ENCODE assay signal across 17 mouse cellular contexts in genomic region chr3:51357078-51357477, GRCm38 (mm10). TPM values are rescaled to one million over a fixed set of nuclear protein-coding genes. Genes with fewer than 3 reads are reported as not detected.
A peak's percentile ranks its signal among the peaks of the same experiment; 100 is the strongest.
DNase-seq lines count a peak whose midpoint lies in the region; ATAC-seq and TF ChIP-seq lines count a peak whose summit lies in the region.
"Had no signal": no experiment of that assay in that cellular context is flagged by ENCODE, and none has a peak within 500 bp of the region (broad histone marks: within the 10 kb centered on the region; RNA-seq: fewer than 3 reads in every experiment).

No protein-coding gene starts in this region.

- peak overlapping the region; percentile 6; the same call in 1 of the 2 replicates for H3K27ac ChIP-seq in heart, embryonic 15.5 days
- no peak overlapping the region for H3K27ac ChIP-seq in lung, postnatal 0 days (ENCODE audit: low read length)
- no peak overlapping the region for H3K27ac ChIP-seq in embryonic facial prominence, embryonic 13.5 days
- H3K27ac ChIP-seq in liver, embryonic 15.5 days (replicated peaks), result peak overlapping the region; percentile 57
- no peak overlapping the region for H3K27ac ChIP-seq in hindbrain, embryonic 14.5 days
- H3K27ac ChIP-seq: midbrain, embryonic 13.5 days had no signal

- H3K27me3 ChIP-seq in heart, embryonic 15.5 days, result no peaks in the 10 kb centered on the region
- H3K27me3 ChIP-seq in lung, postnatal 0 days (replicated peaks; ENCODE audit: insufficient read depth, low read length), result no peaks in the 10 kb centered on the region
- no peaks in the 10 kb centered on the region for H3K27me3 ChIP-seq in embryonic facial prominence, embryonic 13.5 days
- H3K27me3 ChIP-seq in liver, embryonic 15.5 days, result no peaks in the 10 kb centered on the region
- peaks cover 24% of the 10 kb centered on the region for H3K27me3 ChIP-seq in hindbrain, embryonic 14.5 days (ENCODE audit: control insufficient read depth, insufficient read depth, low read length)

- no peak overlapping the region for H3K9ac ChIP-seq in heart, embryonic 15.5 days
- H3K9ac ChIP-seq in lung, postnatal 0 days (replicated peaks; ENCODE audit: low read depth), result no peak overlapping the region
- H3K9ac ChIP-seq in embryonic facial prominence, embryonic 13.5 days, result no peak overlapping the region
- H3K9ac ChIP-seq in liver, embryonic 15.5 days, result no peak overlapping the region
- H3K9ac ChIP-seq in hindbrain, embryonic 14.5 days, result no peak overlapping the region
- H3K9ac ChIP-seq: midbrain, embryonic 13.5 days had no signal

- H3K36me3 ChIP-seq in heart, embryonic 15.5 days, result no peaks in the 10 kb centered on the region
- H3K36me3 ChIP-seq in lung, postnatal 0 days (ENCODE audit: insufficient read depth, low read length), result no peaks in the 10 kb centered on the region
- H3K36me3 ChIP-seq in embryonic facial prominence, embryonic 13.5 days, result no peaks in the 10 kb centered on the region
- no peaks in the 10 kb centered on the region for H3K36me3 ChIP-seq in liver, embryonic 15.5 days (replicated peaks)
- H3K36me3 ChIP-seq in hindbrain, embryonic 14.5 days (replicated peaks; ENCODE audit: control insufficient read depth, insufficient read depth), result no peaks in the 10 kb centered on the region
- H3K36me3 ChIP-seq: G1E; midbrain, embryonic 13.5 days had no signal

- no peaks in the 10 kb centered on the region for H3K9me3 ChIP-seq in heart, embryonic 15.5 days (replicated peaks)
- no peaks in the 10 kb centered on the region for H3K9me3 ChIP-seq in lung, postnatal 0 days (ENCODE audit: low read length)
- H3K9me3 ChIP-seq in embryonic facial prominence, embryonic 13.5 days, result no peaks in the 10 kb centered on the region
- H3K9me3 ChIP-seq in liver, embryonic 15.5 days (replicated peaks), result no peaks in the 10 kb centered on the region
- H3K9me3 ChIP-seq in hindbrain, embryonic 14.5 days (ENCODE audit: control insufficient read depth, low read length), result no peaks in the 10 kb centered on the region
- H3K9me3 ChIP-seq: midbrain, embryonic 13.5 days had no signal

- TF ChIP-seq EP300 in lung, postnatal 0 days (IDR thresholded peaks at IDR 0.05), result no peak

- WGBS in heart, embryonic 15.5 days, result 17% methylated on average over 5 of the region's 5 CpGs
- 29% methylated on average over 5 of the region's 5 CpGs for WGBS in lung, postnatal 0 days
- 45% methylated on average over 5 of the region's 5 CpGs for WGBS in embryonic facial prominence, embryonic 13.5 days
- WGBS in liver, embryonic 15.5 days (ENCODE audit: insufficient replicate concordance), result 22% methylated on average over 5 of the region's 5 CpGs
- WGBS in hindbrain, embryonic 14.5 days, result 51% methylated on average over 5 of the region's 5 CpGs

- TF ChIP-seq CTCF in lung, postnatal 0 days (IDR thresholded peaks at IDR 0.05), result no peak

- no peak for DNase-seq in heart, postnatal 4 days
- peak; percentile 14 for DNase-seq in lung, postnatal 0 days (ENCODE audit: low spot score)
- DNase-seq in lung, postnatal 36 days, result no peak
- DNase-seq in hindbrain, embryonic 14.5 days (ENCODE audit: low spot score), result no peak
- DNase-seq: cerebellum, postnatal 10 days; kidney, postnatal 25 days; right cerebral cortex, postnatal 25 days had no signal

- H3K4me1 ChIP-seq in heart, embryonic 15.5 days (replicated peaks), result peaks cover 20% of the 10 kb centered on the region
- H3K4me1 ChIP-seq in lung, postnatal 0 days (ENCODE audit: insufficient read depth, low read depth, low read length), result no peaks in the 10 kb centered on the region
- H3K4me1 ChIP-seq in embryonic facial prominence, embryonic 13.5 days, result peaks cover 6% of the 10 kb centered on the region
- peaks cover 56% of the 10 kb centered on the region for H3K4me1 ChIP-seq in liver, embryonic 15.5 days (replicated peaks)
- H3K4me1 ChIP-seq in hindbrain, embryonic 14.5 days (replicated peaks; ENCODE audit: control insufficient read depth, insufficient read depth, low read length), result no peaks in the 10 kb centered on the region

- H3K4me2 ChIP-seq in heart, embryonic 15.5 days, result peak overlapping the region; percentile 85
- no peak overlapping the region for H3K4me2 ChIP-seq in lung, postnatal 0 days (replicated peaks; ENCODE audit: low read depth, low read length)
- H3K4me2 ChIP-seq in embryonic facial prominence, embryonic 13.5 days, result peak overlapping the region; percentile 71
- peak overlapping the region; percentile 88; the same call in 1 of the 2 replicates for H3K4me2 ChIP-seq in liver, embryonic 15.5 days
- no peak overlapping the region for H3K4me2 ChIP-seq in hindbrain, embryonic 14.5 days (replicated peaks)

- no peak overlapping the region for H3K4me3 ChIP-seq in heart, embryonic 15.5 days
- no peak overlapping the region for H3K4me3 ChIP-seq in lung, postnatal 0 days (ENCODE audit: low read depth, low read length)
- H3K4me3 ChIP-seq in embryonic facial prominence, embryonic 13.5 days, result no peak overlapping the region
- no peak overlapping the region for H3K4me3 ChIP-seq in liver, embryonic 15.5 days (replicated peaks)
- H3K4me3 ChIP-seq in hindbrain, embryonic 14.5 days (replicated peaks; ENCODE audit: low read length), result no peak overlapping the region

- no peak for ATAC-seq in heart, embryonic 15.5 days (replicated peaks; ENCODE audit: insufficient number of reproducible peaks, insufficient read depth, low FRiP score, low read depth)
- no peak for ATAC-seq in lung, postnatal 0 days
- no peak for ATAC-seq in embryonic facial prominence, embryonic 13.5 days (ENCODE audit: insufficient number of reproducible peaks, insufficient read depth, low FRiP score, low TSS enrichment, low read depth)
- no peak for ATAC-seq in liver, embryonic 15.5 days (ENCODE audit: insufficient read depth)
- ATAC-seq in cerebellum, adult (ENCODE audit: insufficient number of reproducible peaks, low FRiP score, low TSS enrichment), result no peak
- ATAC-seq in hindbrain, embryonic 14.5 days (ENCODE audit: low FRiP score), result no peak
- ATAC-seq: forebrain, embryonic 16.5 days; midbrain, embryonic 13.5 days had no signal

RNA-seq across cellular contexts. Expression of gene Elf2, which starts 16.6 kb away (rescaled TPM):
- 51.3 and 55.4 TPM in 2 replicates for polyA plus RNA-seq in heart, embryonic 15.5 days (2015; fragmentation: Nextera tagmentation; extraction: Ambion mirVana)
- 10 to 100 TPM; 89.9 to 99.9 TPM for total RNA-seq in heart, postnatal 4 days (2021)
- 55.8 and 62.6 TPM in 2 replicates for polyA plus RNA-seq in lung, postnatal 0 days (2015; fragmentation: Nextera tagmentation; extraction: Ambion mirVana)
- 64.5 and 72.5 TPM in 2 replicates for polyA plus RNA-seq in embryonic facial prominence, embryonic 13.5 days (2015; fragmentation: Nextera tagmentation; extraction: Ambion mirVana)
- 22.3 and 22.6 TPM in 2 replicates for polyA plus RNA-seq in liver, embryonic 15.5 days (2015; fragmentation: Nextera tagmentation; extraction: Ambion mirVana)
- polyA plus RNA-seq in hindbrain, embryonic 14.5 days (2014; fragmentation: Nextera tagmentation; extraction: Ambion mirVana), result 29.0 and 35.0 TPM in 2 replicates

RNA-seq across cellular contexts. Expression of gene Mgarp, which starts 39.5 kb away (rescaled TPM):
- 6.9 and 9.5 TPM in 2 replicates for polyA plus RNA-seq in heart, embryonic 15.5 days (2015; fragmentation: Nextera tagmentation; extraction: Ambion mirVana)
- under 1 TPM; 0.45 to 0.95 TPM for total RNA-seq in heart, postnatal 4 days (2021)
- polyA plus RNA-seq in lung, postnatal 0 days (2015; fragmentation: Nextera tagmentation; extraction: Ambion mirVana), result not detected in 2 replicates
- 5.2 and 7.0 TPM in 2 replicates for polyA plus RNA-seq in embryonic facial prominence, embryonic 13.5 days (2015; fragmentation: Nextera tagmentation; extraction: Ambion mirVana)
- polyA plus RNA-seq in liver, embryonic 15.5 days (2015; fragmentation: Nextera tagmentation; extraction: Ambion mirVana), result 1.3 and 1.9 TPM in 2 replicates
- 0.16 and 1.3 TPM in 2 replicates for polyA plus RNA-seq in hindbrain, embryonic 14.5 days (2014; fragmentation: Nextera tagmentation; extraction: Ambion mirVana)
- total RNA-seq: granulocyte monocyte progenitor cell, adult 5-6 weeks; liver, adult 2 months had no signal
- polyA plus RNA-seq: liver, adult 2 months; neural tube, embryonic 14.5 days had no signal

RNA-seq across cellular contexts. Expression of gene Ndufc1, which starts 51.7 kb away (rescaled TPM):
- 1,150 and 1,902 TPM in 2 replicates for polyA plus RNA-seq in heart, embryonic 15.5 days (2015; fragmentation: Nextera tagmentation; extraction: Ambion mirVana)
- total RNA-seq in heart, postnatal 4 days (2021), result 1,000 to 10,000 TPM; 1,091 to 1,121 TPM
- 498 and 517 TPM in 2 replicates for polyA plus RNA-seq in lung, postnatal 0 days (2015; fragmentation: Nextera tagmentation; extraction: Ambion mirVana)
- 766 and 796 TPM in 2 replicates for polyA plus RNA-seq in embryonic facial prominence, embryonic 13.5 days (2015; fragmentation: Nextera tagmentation; extraction: Ambion mirVana)
- polyA plus RNA-seq in liver, embryonic 15.5 days (2015; fragmentation: Nextera tagmentation; extraction: Ambion mirVana), result 308 and 386 TPM in 2 replicates
- 769 and 914 TPM in 2 replicates for polyA plus RNA-seq in hindbrain, embryonic 14.5 days (2014; fragmentation: Nextera tagmentation; extraction: Ambion mirVana)

RNA-seq across cellular contexts. Expression of gene Naa15, which starts 57.9 kb away (rescaled TPM):
- 36.5 and 42.5 TPM in 2 replicates for polyA plus RNA-seq in heart, embryonic 15.5 days (2015; fragmentation: Nextera tagmentation; extraction: Ambion mirVana)
- total RNA-seq in heart, postnatal 4 days (2021), result 10 to 100 TPM; 62.3 to 65.8 TPM
- polyA plus RNA-seq in lung, postnatal 0 days (2015; fragmentation: Nextera tagmentation; extraction: Ambion mirVana), result 12.7 and 16.9 TPM in 2 replicates
- 52.5 and 61.9 TPM in 2 replicates for polyA plus RNA-seq in embryonic facial prominence, embryonic 13.5 days (2015; fragmentation: Nextera tagmentation; extraction: Ambion mirVana)
- polyA plus RNA-seq in liver, embryonic 15.5 days (2015; fragmentation: Nextera tagmentation; extraction: Ambion mirVana), result 20.4 and 22.3 TPM in 2 replicates
- 35.7 and 38.8 TPM in 2 replicates for polyA plus RNA-seq in hindbrain, embryonic 14.5 days (2014; fragmentation: Nextera tagmentation; extraction: Ambion mirVana)

Comparison
In these comparisons a context has a peak if more than half of its experiments do, and no peak if none do; other contexts are left out.
1. H3K27ac ChIP-seq: peak in heart, embryonic 15.5 days (single experiment) and liver, embryonic 15.5 days (single experiment); none in lung, postnatal 0 days (single experiment), embryonic facial prominence, embryonic 13.5 days (single experiment) and hindbrain, embryonic 14.5 days (single experiment).
2. H3K4me2 ChIP-seq: peak in heart, embryonic 15.5 days (single experiment), embryonic facial prominence, embryonic 13.5 days (single experiment) and liver, embryonic 15.5 days (single experiment); none in lung, postnatal 0 days (single experiment) and hindbrain, embryonic 14.5 days (single experiment).